Mouse (Mus musculus): ENCODE measurements around the gene Tgfb3. TPM values are rescaled to one million over a fixed set of nuclear protein-coding genes. Genes with fewer than 3 reads are reported as not detected.

The Tgfb3 gene
- polyA plus RNA-seq (2012; ENCODE audit: low replicate concordance): 0.10 and 0.46 TPM in 2 replicates

DNA sequence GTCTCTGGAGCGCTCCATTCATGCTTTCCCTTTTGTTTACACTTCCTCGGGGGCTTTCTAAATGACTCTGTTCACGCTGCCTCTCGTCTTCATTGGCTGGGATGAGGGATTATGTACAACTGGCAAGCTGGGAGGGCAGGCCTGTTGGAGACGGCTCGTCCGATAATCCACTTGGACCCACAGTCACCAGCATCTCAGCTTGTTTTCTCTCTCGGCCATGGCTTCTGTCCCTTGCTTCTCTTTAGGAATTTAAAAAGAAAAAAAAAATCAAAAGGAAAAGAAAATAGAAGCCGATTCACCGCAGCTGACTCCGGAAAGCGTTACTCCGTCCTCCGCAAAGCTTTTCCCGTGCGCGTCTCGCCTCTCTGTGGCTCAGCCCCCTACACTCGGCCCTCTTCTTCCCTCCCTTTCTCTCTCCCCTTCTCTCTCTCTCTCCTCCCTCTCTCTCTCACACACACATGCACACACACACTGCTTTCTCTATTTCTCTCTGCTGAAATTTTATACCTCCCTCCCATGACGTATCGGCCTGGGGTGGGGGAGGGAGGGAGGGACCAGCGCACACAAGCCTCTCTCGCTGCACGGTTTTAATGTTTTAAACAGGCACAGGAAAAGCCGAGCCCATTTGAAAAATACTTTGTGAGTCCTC lies at the start of gene Tgfb3:
Tgfb3 (minus strand) TSS at position 489 of the 649 bp plus-strand sequence.

DNA sequence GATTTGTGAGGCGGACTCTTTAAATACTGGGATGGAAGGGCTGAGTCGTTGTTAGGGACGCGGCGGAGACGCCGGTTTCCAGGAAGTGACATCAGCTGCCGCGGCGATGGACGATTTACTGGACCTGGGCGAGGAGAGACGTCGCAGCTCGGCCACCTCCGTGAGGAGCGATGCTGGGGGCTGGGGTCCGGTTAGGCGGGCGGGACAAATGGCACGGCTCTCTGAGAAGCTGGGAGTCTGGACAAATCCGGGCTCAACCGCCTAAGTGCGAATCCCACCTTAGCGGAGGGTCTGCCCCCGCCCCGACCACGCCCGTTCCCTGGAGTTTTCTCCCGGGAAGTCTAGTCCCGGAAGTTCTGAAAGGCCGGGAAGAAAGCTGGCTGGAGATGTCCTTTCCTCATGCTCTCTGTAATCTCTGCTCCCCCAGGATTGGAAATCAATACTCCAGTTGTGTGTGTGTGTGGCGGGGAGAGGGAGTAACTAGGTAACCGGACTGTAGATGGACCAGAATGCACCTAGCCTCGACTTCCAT lies 3.7 kb upstream of the Tgfb3 start, which contains the start of gene Ift43:
Ift43 (plus strand) TSS at position 61 of the 532 bp plus-strand sequence.

Other genes with a start within 250 kb of the Tgfb3 start
- 0.73 and 0.89 TPM in 2 replicates for gene Ift43, start 3.5 kb upstream of the Tgfb3 start, polyA plus RNA-seq (2012; ENCODE audit: low replicate concordance)
- gene Gpatch2l, start 162.8 kb upstream of the Tgfb3 start, polyA plus RNA-seq (2012; ENCODE audit: low replicate concordance): 4.8 and 7.0 TPM in 2 replicates

Data from leukemia stem cell, adult 10-12 weeks (primary cell).